Mouse (Mus musculus) heart, embryonic 14.5 days (tissue): ENCODE results near the gene Coro1c. TPM values are rescaled to one million over a fixed set of nuclear protein-coding genes. Genes with fewer than 3 reads are reported as not detected.

Experiments used
- ATAC-seq: fragments of 200-750 bp; cut with Nextera tagmentation; 2 replicates; pipeline ENCODE4 v1.8.0; 2017; ENCODE audit warnings: low read depth, moderate TSS enrichment; ENCODE audit not compliant: insufficient number of reproducible peaks, insufficient read depth, low FRiP score
- H3K27ac ChIP-seq, 2 experiments: fragments of 200-500 bp in 1 of 2; fragments of 300-500 bp in 1 of 2; sonication (generic) in 1 of 2; replicated peaks in 1 of 2; 2 replicates each; pipeline ENCODE4 v1.5.1; 2012 to 2014; ENCODE audit warnings: low read depth in 2 of 2, low read length in 2 of 2, control low read depth in 1 of 2, mild to moderate bottlenecking in 1 of 2, mixed read lengths in 1 of 2; ENCODE audit not compliant: control insufficient read depth in 1 of 2, insufficient read depth in 1 of 2
- H3K27me3 ChIP-seq: fragments of 300-500 bp; sonication (generic); 2 replicates; pipeline ENCODE4 v1.6.1; 2014; ENCODE audit warnings: mild to moderate bottlenecking, low read length, control low read depth; ENCODE audit not compliant: control insufficient read depth, insufficient read depth
- H3K36me3 ChIP-seq: fragments of 300-500 bp; sonication (generic); 2 replicates; pipeline ENCODE4 v1.6.1; 2014; ENCODE audit warnings: mild to moderate bottlenecking, control low read depth, low read length, mixed read lengths; ENCODE audit not compliant: control insufficient read depth, insufficient read depth
- H3K4me1 ChIP-seq, 2 experiments: fragments of 200-500 bp in 1 of 2; fragments of 300-500 bp in 1 of 2; sonication (generic) in 1 of 2; 2 replicates each; pipeline ENCODE4 v1.6.1; 2012 to 2014; ENCODE audit warnings: low read length in 2 of 2, control low read depth in 1 of 2, mixed read lengths in 1 of 2; ENCODE audit not compliant: control insufficient read depth in 2 of 2, insufficient read depth in 2 of 2
- H3K4me2 ChIP-seq: fragments of 300-500 bp; sonication (generic); 2 replicates; pipeline ENCODE4 v1.6.1; 2014; ENCODE audit warnings: mild to moderate bottlenecking, low read length
- H3K4me3 ChIP-seq, 2 experiments: fragments of 200-500 bp in 1 of 2; fragments of 300-500 bp in 1 of 2; sonication (generic) in 1 of 2; 2 replicates each; pipeline ENCODE4 v1.5.1; 2012 to 2014; ENCODE audit warnings: low read length in 2 of 2, mild to moderate bottlenecking in 2 of 2, control low read depth in 1 of 2, low read depth in 1 of 2, moderate library complexity in 1 of 2; ENCODE audit not compliant: control insufficient read depth in 1 of 2, insufficient read depth in 1 of 2
- H3K9ac ChIP-seq: fragments of 300-500 bp; sonication (generic); 2 replicates; pipeline ENCODE4 v1.6.1; 2014; ENCODE audit warnings: mild to moderate bottlenecking, low read length
- H3K9me3 ChIP-seq: fragments of 300-500 bp; sonication (generic); 2 replicates; pipeline ENCODE4 v1.6.1; 2016; ENCODE audit warnings: low read length, control low read depth; ENCODE audit not compliant: control insufficient read depth
- WGBS: fragments of 180-500 bp; shearing (Covaris S2); extraction: QIAGEN DNeasy Blood & Tissue Kit; methylation state at CpG from one replicate; pipeline ENCODE4 v1.1.7; 2014; 5-methylcytosine and 5-hydroxymethylcytosine counted together
- polyA plus RNA-seq: library from polyadenylated mRNA; unstranded; fragments of >200 nt; fragmentation: Nextera tagmentation; extraction: Ambion mirVana; gene quantifications from 2 replicates; pipeline ENCODE4 v1.2.1, GENCODE M21; 2014

Gene Coro1c
- polyA plus RNA-seq, 1 experiment from 2014 or later, result 84.9 TPM

DNA sequence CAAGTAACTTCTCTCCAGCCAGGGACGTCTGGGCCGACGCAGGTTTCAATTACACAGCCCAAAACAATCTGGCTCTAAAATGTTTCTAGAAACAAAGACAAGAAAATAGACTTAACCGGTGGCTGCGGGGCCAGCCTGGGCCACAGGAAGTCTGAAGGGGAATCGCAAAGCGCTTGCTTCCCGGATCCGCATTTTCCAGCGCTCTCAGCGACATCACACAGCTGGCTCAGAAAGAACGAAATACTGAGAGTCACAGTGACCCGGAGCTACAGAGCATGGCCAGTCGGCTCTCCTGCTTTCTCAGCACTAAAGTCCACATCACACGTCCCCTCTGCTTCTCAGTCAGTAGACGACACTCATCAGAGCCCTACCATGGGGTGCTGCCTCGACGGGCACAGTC is 17.7 kb downstream of the Coro1c start:
- no peaks in the 10 kb centered on the region for H3K9me3 ChIP-seq
- no peak for ATAC-seq
- peaks cover 23 to 52% of the 10 kb centered on the region in 2 experiments for H3K4me1 ChIP-seq
- no peaks in the 10 kb centered on the region for H3K36me3 ChIP-seq
- peak overlapping the region; percentile 23 to 62; a peak in 3 of 4 replicates for H3K27ac ChIP-seq
- no peak overlapping the region for H3K9ac ChIP-seq
- no peak overlapping the region for H3K4me2 ChIP-seq
- H3K4me3 ChIP-seq, result no peak overlapping the region
- 80% methylated on average over 18 of the region's 18 CpGs for WGBS
- no peaks in the 10 kb centered on the region for H3K27me3 ChIP-seq

- Histone ChIP-seq H3K9me3 (no peaks in the 10 kb centered on the region), H3K36me3 (no peaks in the 10 kb centered on the region), H3K27me3 (no peaks in the 10 kb centered on the region), H3K4me2 (peak overlapping the region; percentile 43), H3K4me1 (peaks cover 26 to 58% of the 10 kb centered on the region in 2 experiments), H3K4me3 (no peak overlapping the region; a peak in 1 of 4 replicates), H3K9ac (no peak overlapping the region), H3K27ac (peak overlapping the region; percentile 73 to 83)
- no peak for ATAC-seq
- 19% methylated on average over 4 of the region's 4 CpGs for WGBS
These were observed 18.6 kb downstream of the Coro1c start for GRCm38 (mm10) chr5:113889912-113890311.

GRCm38 (mm10) chr5:113889181-113889906 is 19.2 kb downstream of the Coro1c start:
- Histone ChIP-seq H3K9ac (peak overlapping the region; percentile 34), H3K4me2 (peak overlapping the region; percentile 43), H3K36me3 (no peaks in the 10 kb centered on the region), H3K27me3 (no peaks in the 10 kb centered on the region), H3K4me3 (no peak overlapping the region; a peak in 1 of 4 replicates), H3K4me1 (peaks cover 26 to 62% of the 10 kb centered on the region in 2 experiments), H3K9me3 (no peaks in the 10 kb centered on the region), H3K27ac (peak overlapping the region; percentile 73 to 83)
- ATAC-seq, result peak; percentile 66; the same call in 1 of the 2 replicates
- 6% methylated on average over 19 of the region's 19 CpGs for whole genome bisulfite sequencing

DNA sequence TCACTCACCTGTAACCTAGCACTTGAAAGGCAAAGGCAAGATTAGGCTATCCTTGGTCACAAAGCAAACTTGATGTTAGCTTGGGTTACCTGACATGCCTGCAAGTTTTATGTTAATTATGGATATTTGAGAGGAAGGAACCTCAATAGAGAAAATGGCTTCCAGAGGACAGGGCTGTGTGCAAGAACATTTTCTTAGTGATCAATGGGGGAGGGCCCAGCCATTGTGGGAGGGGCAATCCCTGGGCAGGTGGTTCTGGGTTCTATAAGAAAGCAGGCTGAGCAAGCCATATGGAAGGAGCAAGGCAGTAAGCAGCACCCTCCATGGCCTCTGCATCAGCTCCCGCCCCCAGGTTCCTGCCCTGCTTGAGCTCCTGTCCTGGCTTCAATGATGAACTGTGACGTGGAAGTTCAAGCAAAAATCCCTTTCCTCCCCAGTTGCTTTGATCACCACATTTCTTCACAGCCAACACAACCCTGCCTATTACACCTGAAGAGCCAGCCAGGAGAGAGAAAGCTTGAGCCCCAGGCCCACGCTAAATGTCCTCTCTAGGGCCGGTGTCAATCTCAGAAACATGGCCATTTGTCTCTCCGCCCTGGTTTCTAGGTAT is 20.3 kb downstream of the Coro1c start:
- H3K4me3 ChIP-seq, result no peak overlapping the region
- no peaks in the 10 kb centered on the region for H3K9me3 ChIP-seq
- H3K27me3 ChIP-seq, result no peaks in the 10 kb centered on the region
- peak overlapping the region in 1 of 2 experiments; percentile 83; a peak in 2 of 4 replicates for H3K27ac ChIP-seq
- ATAC-seq, result no peak
- peaks cover 34 to 72% of the 10 kb centered on the region in 2 experiments for H3K4me1 ChIP-seq
- no peak overlapping the region for H3K4me2 ChIP-seq
- 81% methylated on average over 5 of the region's 5 CpGs for WGBS
- H3K36me3 ChIP-seq, result no peaks in the 10 kb centered on the region
- no peak overlapping the region for H3K9ac ChIP-seq

GRCm38 (mm10) chr5:113887132-113887531 is 21.4 kb downstream of the Coro1c start:
- peaks cover 43 to 81% of the 10 kb centered on the region in 2 experiments for H3K4me1 ChIP-seq
- H3K27ac ChIP-seq, result peak overlapping the region in 1 of 2 experiments; percentile 24; a peak in 1 of 4 replicates
- ATAC-seq, result no peak
- no peaks in the 10 kb centered on the region for H3K27me3 ChIP-seq
- no peaks in the 10 kb centered on the region for H3K9me3 ChIP-seq
- whole genome bisulfite sequencing, result 53% methylated on average over 11 of the region's 11 CpGs
- H3K4me2 ChIP-seq, result no peak overlapping the region
- no peaks in the 10 kb centered on the region for H3K36me3 ChIP-seq
- no peak overlapping the region for H3K9ac ChIP-seq
- no peak overlapping the region for H3K4me3 ChIP-seq

GRCm38 (mm10) chr5:113885623-113886022 is 22.9 kb downstream of the Coro1c start:
- ATAC-seq, result no peak
- H3K36me3 ChIP-seq, result peaks cover 13% of the 10 kb centered on the region
- no peaks in the 10 kb centered on the region for H3K9me3 ChIP-seq
- 50% methylated on average over 8 of the region's 8 CpGs for WGBS
- H3K4me1 ChIP-seq, result peaks cover 40 to 69% of the 10 kb centered on the region in 2 experiments
- no peaks in the 10 kb centered on the region for H3K27me3 ChIP-seq
- H3K27ac ChIP-seq, result no peak overlapping the region; a peak in 1 of 4 replicates
- no peak overlapping the region for H3K4me3 ChIP-seq
- H3K4me2 ChIP-seq, result no peak overlapping the region
- no peak overlapping the region for H3K9ac ChIP-seq

DNA sequence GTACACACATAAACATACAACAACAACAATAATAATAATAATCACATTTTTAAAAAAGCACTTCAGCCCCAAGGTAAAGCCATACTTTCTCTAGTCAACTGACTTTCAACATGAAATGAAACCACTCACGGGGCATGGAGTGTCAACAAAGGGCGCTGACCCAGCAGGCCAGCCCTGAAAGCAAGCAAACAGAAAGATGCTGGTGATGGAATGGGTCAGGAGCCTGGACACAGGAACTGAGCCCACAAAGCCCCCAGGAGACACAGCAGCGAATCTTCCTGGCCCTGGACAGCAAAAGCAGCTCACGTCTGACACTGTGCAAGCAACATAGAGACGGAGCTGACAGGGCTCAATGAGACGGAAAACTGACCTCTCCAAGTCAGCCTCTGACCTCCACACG is 23.8 kb downstream of the Coro1c start:
- Histone ChIP-seq H3K4me2 (no peak overlapping the region), H3K9ac (no peak overlapping the region), H3K4me1 (peaks cover 38 to 61% of the 10 kb centered on the region in 2 experiments), H3K9me3 (no peaks in the 10 kb centered on the region), H3K4me3 (no peak overlapping the region), H3K36me3 (peaks cover 22% of the 10 kb centered on the region), H3K27me3 (no peaks in the 10 kb centered on the region), H3K27ac (no peak overlapping the region)
- WGBS, result 73% methylated on average over 7 of the region's 7 CpGs
- no peak for ATAC-seq
